Mouse (Mus musculus) T-cell, adult 66 days (primary cell): ENCODE results near the gene Ddx10. TPM values are rescaled to one million over a fixed set of nuclear protein-coding genes. Genes with fewer than 3 reads are reported as not detected.

Experiments used
- total RNA-seq, 2 experiments: library from RNA; stranded (reverse); gene quantifications; 3 replicates in 1 of 2; 4 replicates in 1 of 2; pipeline ENCODE4 v1.2.4; 2023

Ddx10 gene
- 10 to 100 TPM; 49.2 to 54.6 TPM for total RNA-seq

GRCm38 (mm10) chr9:53247953-53248397, at the start of gene Ddx10:
Gene Ddx10, minus strand, starts transcription at chr9:53248053.

Other genes starting within 250 kb of the Ddx10 start
- under 1 TPM; 0.41 to 0.56 TPM for gene Exph5, start 53.6 kb upstream of the Ddx10 start, total RNA-seq
- 1 to 10 TPM; 1.4 to 2.4 TPM for gene Kdelc2, start 136.0 kb upstream of the Ddx10 start, total RNA-seq
- under 1 TPM in 1 of 2 experiments, not detected in 1; 0.90 TPM for gene 4930550C14Rik, start 154.3 kb upstream of the Ddx10 start, total RNA-seq